Mouse (Mus musculus) stomach, embryonic 14.5 days (tissue): Measurements from ENCODE around the gene Smad1. TPM values are rescaled to one million over a fixed set of nuclear protein-coding genes. Genes with fewer than 3 reads are reported as not detected.
"Not testable (repeated sequence)": the region's sequence is repeated elsewhere in the genome, so short reads cannot be mapped to it uniquely, and the experiment has no call there.

Experiments used
- ATAC-seq: fragments of 200-750 bp; cut with Nextera tagmentation; 2 replicates; pipeline ENCODE4 v1.8.0; 2017; ENCODE audit warnings: low read depth, moderate TSS enrichment; ENCODE audit not compliant: insufficient number of reproducible peaks, insufficient read depth, low FRiP score
- H3K27ac ChIP-seq: fragments of 300-500 bp; sonication (generic); 2 replicates; pipeline ENCODE4 v1.5.1; 2014; ENCODE audit warnings: mild to moderate bottlenecking, low read length, moderate library complexity, mixed read lengths
- H3K27me3 ChIP-seq: fragments of 300-500 bp; sonication (generic); 2 replicates; pipeline ENCODE4 v1.6.1; 2014; ENCODE audit warnings: low read length, control low read depth, mixed read lengths; ENCODE audit not compliant: control insufficient read depth, insufficient read depth
- H3K36me3 ChIP-seq: fragments of 300-500 bp; sonication (generic); 2 replicates; pipeline ENCODE4 v1.6.1; 2014; ENCODE audit warnings: mild to moderate bottlenecking, control low read depth, low read length, moderate library complexity, mixed read lengths; ENCODE audit not compliant: control insufficient read depth, insufficient read depth
- H3K4me1 ChIP-seq: fragments of 300-500 bp; sonication (generic); 2 replicates; pipeline ENCODE4 v1.6.1; 2014; ENCODE audit warnings: low read length, control low read depth, mixed read lengths; ENCODE audit not compliant: control insufficient read depth, insufficient read depth
- H3K4me2 ChIP-seq: fragments of 300-500 bp; sonication (generic); replicated peaks from 2 replicates; pipeline ENCODE4 v1.6.1; 2014; ENCODE audit warnings: low read depth, low read length, control low read depth
- H3K4me3 ChIP-seq: fragments of 300-500 bp; sonication (generic); 2 replicates; pipeline ENCODE4 v1.5.1; 2014; ENCODE audit warnings: low read depth, low read length, control low read depth
- H3K9ac ChIP-seq: fragments of 300-500 bp; sonication (generic); replicated peaks from 2 replicates; pipeline ENCODE4 v1.6.1; 2014; ENCODE audit warnings: low read depth, mild to moderate bottlenecking, control low read depth, low read length, moderate library complexity, mixed read lengths
- H3K9me3 ChIP-seq: fragments of 300-500 bp; sonication (generic); 2 replicates; pipeline ENCODE4 v1.6.1; 2016; ENCODE audit warnings: low read depth, low read length, control low read depth; ENCODE audit not compliant: control insufficient read depth
- WGBS: fragments of 180-500 bp; shearing (Covaris S2); extraction: QIAGEN DNeasy Blood & Tissue Kit; methylation state at CpG from one replicate; pipeline ENCODE4 v1.1.7; 2014; 5-methylcytosine and 5-hydroxymethylcytosine counted together
- polyA plus RNA-seq: library from polyadenylated mRNA; unstranded; fragments of >200 nt; fragmentation: Nextera tagmentation; extraction: Ambion mirVana; gene quantifications from 2 replicates; pipeline ENCODE4 v1.2.1, GENCODE M21; 2014

Gene Smad1
- polyA plus RNA-seq: 50.5 and 54.8 TPM in 2 replicates

DNA sequence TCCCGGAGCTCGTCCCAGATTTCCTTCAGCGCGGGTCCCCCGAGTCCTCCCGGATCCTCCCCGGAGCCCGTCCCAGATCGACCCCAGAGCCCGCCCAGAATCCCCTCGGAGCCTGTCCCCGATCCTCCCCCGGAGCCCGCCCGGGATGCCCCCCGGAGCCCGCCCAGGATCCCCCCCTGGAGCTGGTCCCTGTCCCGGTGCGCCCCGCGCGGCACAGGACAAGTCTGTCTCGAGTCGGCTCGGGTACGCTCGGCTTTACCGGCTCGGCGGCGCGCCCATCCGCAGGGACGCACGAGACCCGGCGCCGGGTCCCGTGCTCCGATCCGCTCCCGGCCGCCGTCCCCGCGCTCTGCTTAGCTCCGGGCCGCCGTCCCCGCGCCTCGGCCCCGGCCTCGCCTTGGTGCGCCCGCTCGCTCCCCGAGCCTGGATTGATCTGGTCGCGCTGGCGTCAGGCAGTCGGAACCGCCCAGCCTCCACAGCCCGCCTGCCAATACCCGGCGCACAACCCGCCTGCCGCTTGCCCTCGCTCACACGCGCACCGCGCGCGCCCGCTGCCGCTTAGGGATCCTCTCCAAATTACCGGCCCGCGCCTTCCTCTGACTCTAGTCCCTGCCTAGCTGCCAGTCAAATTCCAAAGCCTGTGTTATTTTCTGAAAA, at the start of gene Smad1:
Smad1 (minus strand) TSS at position 525 of the 657 bp plus-strand sequence.
- Histone ChIP-seq H3K4me1 (peaks cover 27% of the 10 kb centered on the region), H3K4me2 (peak within 1 kb of the TSS; percentile 80), H3K4me3 (peak within 1 kb of the TSS; percentile 83), H3K9ac (peak within 1 kb of the TSS; percentile 97), H3K9me3 (no peaks in the 10 kb centered on the region), H3K27me3 (no peaks in the 10 kb centered on the region), H3K36me3 (no peaks in the 10 kb centered on the region), H3K27ac (peak within 1 kb of the TSS; percentile 97)
- WGBS: under 1% methylated on average over 54 of the region's 80 CpGs
- ATAC-seq: peak; percentile 94

DNA sequence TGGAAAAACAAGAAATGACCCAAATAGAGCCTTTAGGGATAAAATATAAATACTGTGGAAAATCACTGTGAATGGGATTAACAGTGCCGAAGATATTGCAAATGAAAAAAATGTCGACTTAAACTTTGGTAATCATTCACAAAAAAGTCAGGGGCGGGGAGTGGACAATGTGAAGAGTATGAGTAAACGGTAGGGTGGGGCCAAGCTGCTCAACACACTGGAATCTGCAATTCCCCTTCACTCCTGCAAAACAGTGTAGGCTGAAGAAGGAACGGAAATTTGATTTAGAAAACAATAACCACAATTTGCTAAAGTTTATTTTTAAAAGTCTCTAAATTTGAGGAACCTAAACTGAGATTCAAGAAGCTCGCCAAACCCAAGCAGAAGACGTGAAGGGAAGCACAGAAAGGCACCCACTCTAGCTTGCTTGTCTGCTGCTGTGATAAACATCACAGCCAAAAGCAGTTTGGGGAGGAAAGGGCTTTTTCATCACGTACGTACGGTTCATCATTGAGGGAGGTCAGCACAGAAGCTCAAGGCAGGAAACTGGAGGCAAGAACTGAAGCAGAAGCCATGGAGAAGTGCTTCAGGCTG, 48.0 kb upstream of the Smad1 start:
- WGBS: 63% methylated on average over 10 of the region's 10 CpGs
- Histone ChIP-seq H3K9me3 (no peaks in the 10 kb centered on the region), H3K36me3 (no peaks in the 10 kb centered on the region), H3K9ac (no peak overlapping the region), H3K4me3 (no peak overlapping the region), H3K27me3 (no peaks in the 10 kb centered on the region), H3K4me1 (no peaks in the 10 kb centered on the region), H3K27ac (no peak overlapping the region), H3K4me2 (no peak overlapping the region)
- ATAC-seq: no peak

DNA sequence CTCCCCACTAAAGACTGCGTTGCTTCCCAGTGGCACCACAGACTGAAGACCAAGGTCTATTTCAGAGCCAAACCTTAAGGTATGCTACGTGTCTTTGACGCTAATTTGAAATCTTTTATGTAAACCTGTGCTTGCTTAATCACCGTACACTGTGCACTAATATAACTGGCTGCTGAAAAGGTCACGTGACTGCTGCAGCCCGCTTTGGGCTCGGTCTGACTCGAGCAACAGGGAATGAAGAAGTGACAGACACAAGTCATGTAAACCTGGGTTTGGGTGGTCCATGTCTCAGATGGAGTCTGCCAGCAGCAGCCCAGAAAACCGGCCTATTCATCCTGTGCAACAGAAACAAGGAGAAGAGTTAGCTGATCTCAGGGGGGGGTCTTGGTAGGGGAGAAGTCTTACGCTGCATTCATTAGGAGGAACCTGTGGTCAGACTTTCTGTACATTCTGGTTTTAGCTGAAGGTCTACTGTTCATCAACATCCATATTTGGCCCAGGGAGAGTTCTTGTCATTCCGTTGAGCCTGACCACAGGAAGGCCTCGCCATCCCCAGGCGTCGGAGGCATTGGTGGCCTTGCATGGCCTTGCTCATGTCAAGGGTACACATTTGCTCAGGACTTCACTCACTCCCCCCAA, 44.3 kb upstream of the Smad1 start:
- no peak overlapping the region for H3K9ac ChIP-seq

DNA sequence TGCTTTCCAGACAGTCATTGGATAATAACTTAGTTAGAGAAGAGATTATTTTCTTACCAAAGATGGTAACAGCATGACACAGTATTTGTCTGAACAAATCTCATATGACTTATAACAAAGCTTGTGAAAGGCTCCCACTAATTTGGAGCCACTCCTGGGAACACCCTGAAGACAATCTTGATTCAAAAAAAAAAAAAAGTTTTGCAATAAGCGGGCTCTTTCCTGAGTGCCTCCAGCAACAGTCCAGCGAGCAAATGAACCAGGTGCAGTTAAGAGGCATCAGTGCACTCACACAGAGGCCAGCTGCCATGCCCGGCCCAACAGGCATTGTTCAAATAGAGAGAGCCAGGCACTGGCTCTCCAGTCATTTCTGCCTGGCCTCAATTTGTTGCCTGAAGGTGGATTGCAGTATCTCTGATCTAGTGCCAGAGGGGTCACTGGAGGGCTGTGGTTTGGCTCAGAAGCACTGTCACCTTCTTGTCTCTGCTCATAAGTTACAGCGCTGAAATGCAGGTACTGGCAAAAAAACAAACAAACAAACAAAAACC, 34.7 kb upstream of the Smad1 start:
- ATAC-seq: no peak
- H3K9ac ChIP-seq: no peak overlapping the region
- H3K4me3 ChIP-seq: no peak overlapping the region
- no peak overlapping the region for H3K27ac ChIP-seq
- H3K4me1 ChIP-seq: no peaks in the 10 kb centered on the region
- no peaks in the 10 kb centered on the region for H3K36me3 ChIP-seq
- no peaks in the 10 kb centered on the region for H3K27me3 ChIP-seq
- H3K9me3 ChIP-seq: no peaks in the 10 kb centered on the region
- H3K4me2 ChIP-seq: no peak overlapping the region
- WGBS: 63% methylated on average over 4 of the region's 4 CpGs

More for the DNA sequence above, 44.3 kb upstream of the Smad1 start:
- Histone ChIP-seq H3K4me3 (no peak overlapping the region), H3K27me3 (no peaks in the 10 kb centered on the region), H3K36me3 (no peaks in the 10 kb centered on the region), H3K4me1 (no peaks in the 10 kb centered on the region), H3K27ac (no peak overlapping the region), H3K9me3 (no peaks in the 10 kb centered on the region), H3K4me2 (no peak overlapping the region)
- WGBS: 79% methylated on average over 14 of the region's 14 CpGs
- no peak for ATAC-seq

DNA sequence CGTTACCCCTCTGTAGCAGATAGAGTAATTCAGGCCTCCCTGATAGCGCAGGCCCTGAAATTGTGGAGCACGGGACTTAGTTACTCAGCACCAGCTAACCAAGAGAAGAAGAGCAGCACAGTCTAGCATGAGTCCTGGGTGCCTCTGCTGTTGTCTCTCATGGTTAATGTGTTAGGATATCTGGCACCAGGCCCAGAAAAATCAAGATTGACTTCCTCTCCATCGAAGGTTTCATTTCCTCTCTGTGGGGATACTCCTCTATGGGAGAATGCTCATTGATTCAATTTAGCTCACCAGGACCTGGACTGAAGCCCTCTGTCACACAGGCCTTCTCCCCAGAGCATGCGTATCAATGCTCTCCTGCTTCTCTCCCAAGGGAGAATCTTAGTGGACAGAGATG, 15.6 kb upstream of the Smad1 start:
- ATAC-seq: peak; percentile 42; the same call in 1 of the 2 replicates
- no peaks in the 10 kb centered on the region for H3K4me1 ChIP-seq

DNA sequence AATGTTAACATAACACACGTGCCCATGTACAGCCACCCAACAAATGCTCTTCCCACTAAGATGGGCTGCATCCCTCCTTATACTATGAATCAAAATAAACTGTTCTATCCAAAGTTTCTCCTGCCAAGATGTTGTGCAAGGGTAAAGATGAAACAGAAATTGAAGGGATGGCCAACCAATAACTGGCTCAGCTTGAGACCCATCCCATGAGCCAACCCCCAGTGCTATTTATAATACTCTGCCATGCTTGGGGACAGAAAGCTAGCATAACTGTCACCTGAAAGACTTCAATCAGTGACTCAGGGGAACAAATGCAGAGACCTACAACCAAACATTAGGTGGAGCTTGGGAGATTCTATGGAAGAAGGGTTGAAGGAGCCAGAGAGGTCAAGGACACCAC, 11.2 kb upstream of the Smad1 start:
- WGBS: 54% methylated on average over 1 of the region's 1 CpGs
- H3K27me3 ChIP-seq: no peaks in the 10 kb centered on the region
- no peak for ATAC-seq
- no peak overlapping the region for H3K4me2 ChIP-seq
- no peaks in the 10 kb centered on the region for H3K9me3 ChIP-seq
- H3K4me1 ChIP-seq: no peaks in the 10 kb centered on the region
- H3K9ac ChIP-seq: no peak overlapping the region
- H3K36me3 ChIP-seq: no peaks in the 10 kb centered on the region
- H3K27ac ChIP-seq: no peak overlapping the region
- no peak overlapping the region for H3K4me3 ChIP-seq

More for the DNA sequence above, 15.6 kb upstream of the Smad1 start:
- no peaks in the 10 kb centered on the region for H3K27me3 ChIP-seq
- H3K9me3 ChIP-seq: no peaks in the 10 kb centered on the region
- H3K4me2 ChIP-seq: no peak overlapping the region
- H3K4me3 ChIP-seq: no peak overlapping the region
- H3K36me3 ChIP-seq: no peaks in the 10 kb centered on the region
- WGBS: 75% methylated on average over 5 of the region's 5 CpGs
- no peak overlapping the region for H3K27ac ChIP-seq
- H3K9ac ChIP-seq: no peak overlapping the region

DNA sequence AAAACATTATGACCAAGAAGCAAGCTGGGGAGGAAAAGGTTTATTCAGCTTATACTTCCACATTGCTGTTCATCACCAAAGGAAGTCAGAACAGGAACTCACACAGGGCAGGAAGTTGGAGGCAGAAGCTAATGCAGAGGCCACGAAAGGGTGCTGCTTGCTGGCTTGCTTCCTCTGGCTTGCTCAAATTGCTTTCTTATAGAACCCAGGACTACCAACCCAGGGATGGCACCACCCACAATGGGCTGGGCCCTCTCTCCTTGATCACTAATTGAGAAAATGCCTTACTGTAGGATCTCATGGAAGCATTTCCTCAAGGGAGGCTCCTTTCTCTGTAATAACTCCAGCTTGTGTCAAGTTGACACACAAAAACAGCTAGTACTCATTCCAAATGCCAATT, 8.0 kb upstream of the Smad1 start:
- H3K4me1 ChIP-seq, H3K9me3 ChIP-seq, H3K9ac ChIP-seq, H3K36me3 ChIP-seq, H3K27me3 ChIP-seq, H3K27ac ChIP-seq, H3K4me3 ChIP-seq, ATAC-seq, H3K4me2 ChIP-seq: not testable (repeated sequence)
- WGBS: 88% methylated on average over 1 of the region's 1 CpGs

DNA sequence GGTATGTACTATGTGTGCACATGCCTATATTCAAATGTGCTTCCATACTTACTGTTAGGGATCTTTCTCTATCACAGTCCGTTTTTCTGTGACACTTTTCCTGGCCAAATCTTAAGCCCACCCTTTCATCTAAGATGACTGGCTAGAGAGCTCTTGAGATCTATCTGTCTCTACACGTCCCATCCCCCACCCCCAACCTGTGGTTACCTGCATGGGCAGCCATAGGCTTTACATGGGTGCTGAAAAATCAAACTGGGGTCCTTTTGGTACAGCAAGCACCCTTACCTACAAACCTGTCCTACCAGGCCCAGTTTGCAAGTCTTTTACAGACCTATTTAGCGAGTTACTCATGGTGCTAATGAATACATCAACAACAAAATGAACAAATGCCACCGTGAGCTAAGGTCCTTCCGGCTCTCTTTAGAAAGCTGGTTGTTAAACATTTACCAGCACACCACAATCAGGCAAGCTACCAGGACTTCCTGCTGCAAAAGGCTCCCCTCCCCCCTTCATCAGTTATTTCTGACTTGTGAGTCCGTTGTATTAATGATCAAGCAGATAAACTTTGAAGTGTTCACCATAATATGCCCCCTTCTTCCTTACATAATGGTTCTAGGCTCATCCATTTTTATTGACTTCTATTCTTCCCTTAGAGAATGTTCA, 5.7 kb upstream of the Smad1 start:
- 40% methylated on average over 6 of the region's 6 CpGs for WGBS
- ATAC-seq: no peak
- Histone ChIP-seq H3K27ac (no peak overlapping the region), H3K9me3 (no peaks in the 10 kb centered on the region), H3K4me1 (no peaks in the 10 kb centered on the region), H3K4me2 (no peak overlapping the region), H3K27me3 (no peaks in the 10 kb centered on the region), H3K4me3 (no peak overlapping the region), H3K9ac (no peak overlapping the region), H3K36me3 (no peaks in the 10 kb centered on the region)
